Mouse (Mus musculus) mouse trophoblast stem cell (cell line): Measurements from ENCODE around the gene Sh3bp5l.

Source experiments
- in situ Hi-C, 2 experiments: fragments of 300-500 bp; cut with MseI, MboI; formaldehyde crosslinking; loops; 2 replicates in 1 of 2; 3 replicates in 1 of 2; pipeline ENCODE4 v1.15.1; 2025

The Sh3bp5l gene

DNA sequence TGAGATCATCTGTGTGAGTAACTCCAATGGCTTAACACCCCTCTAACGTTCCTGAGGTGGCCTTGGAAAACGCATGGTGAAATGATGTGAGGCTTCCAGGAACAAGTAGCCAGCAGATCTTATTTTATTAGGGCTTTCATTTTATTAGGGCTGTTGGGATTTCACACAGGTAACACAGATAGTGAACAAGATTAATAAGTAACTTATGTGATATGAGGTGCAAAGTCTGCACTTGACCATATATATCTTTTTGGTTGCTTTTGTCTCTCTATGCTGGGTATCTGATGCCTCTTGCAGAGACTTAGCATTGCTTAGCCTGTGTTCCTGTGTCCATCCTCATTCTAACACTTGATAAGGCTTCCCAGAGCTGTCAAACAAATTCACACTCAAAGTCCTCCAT is 46.7 kb downstream of the Sh3bp5l start:
- in situ Hi-C loops, result no loop called here

DNA sequence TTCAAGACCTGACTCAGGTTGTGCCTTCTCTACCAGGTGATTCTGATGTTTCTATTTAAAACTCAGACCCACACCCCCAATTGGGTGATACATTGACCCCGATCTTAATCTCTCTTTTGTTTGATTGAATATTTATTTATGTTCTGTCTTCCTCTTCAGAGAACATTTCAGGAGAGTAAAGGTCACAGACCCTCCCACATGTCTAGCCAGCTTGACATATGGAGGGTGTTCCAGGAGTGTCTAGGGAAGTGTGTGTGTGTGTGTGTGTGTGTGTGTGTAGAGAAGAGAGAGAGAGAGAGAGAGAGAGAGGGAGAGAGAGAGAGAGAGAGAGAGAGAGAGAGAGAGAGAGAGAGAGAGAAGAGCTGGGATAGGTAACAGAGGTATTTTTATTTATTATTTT is 47.2 kb downstream of the Sh3bp5l start:
- in situ Hi-C loops, result no loop called here

DNA sequence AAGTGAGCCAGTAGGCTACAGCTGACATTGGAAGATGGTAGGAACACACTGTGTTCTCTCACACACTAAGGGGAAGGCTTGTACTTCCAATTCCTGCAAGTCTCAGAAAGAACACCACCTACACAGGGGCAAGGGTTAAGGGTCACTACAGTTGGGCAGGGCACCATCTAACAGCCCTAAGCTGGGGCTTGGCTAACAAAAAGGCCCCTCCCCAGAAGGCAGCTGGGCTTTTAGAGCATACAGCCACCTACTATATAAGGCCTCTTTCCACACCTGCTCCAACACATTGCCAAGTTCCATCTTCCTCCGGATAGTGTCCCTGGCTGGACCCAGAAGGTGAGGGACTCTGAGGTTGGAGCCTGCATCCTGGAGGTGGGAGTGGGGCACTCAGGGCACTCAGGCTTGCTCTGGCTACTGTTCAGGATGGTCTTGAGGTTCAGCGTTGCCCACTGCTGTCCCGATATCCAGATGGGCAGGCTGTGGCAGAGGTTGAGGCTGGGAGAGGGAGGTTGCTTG is 48.3 kb downstream of the Sh3bp5l start, which contains the start of gene Lypd8:
Lypd8 (plus strand) TSS at position 281 of the 516 bp plus-strand sequence.
- in situ Hi-C loops, result no loop called here

DNA sequence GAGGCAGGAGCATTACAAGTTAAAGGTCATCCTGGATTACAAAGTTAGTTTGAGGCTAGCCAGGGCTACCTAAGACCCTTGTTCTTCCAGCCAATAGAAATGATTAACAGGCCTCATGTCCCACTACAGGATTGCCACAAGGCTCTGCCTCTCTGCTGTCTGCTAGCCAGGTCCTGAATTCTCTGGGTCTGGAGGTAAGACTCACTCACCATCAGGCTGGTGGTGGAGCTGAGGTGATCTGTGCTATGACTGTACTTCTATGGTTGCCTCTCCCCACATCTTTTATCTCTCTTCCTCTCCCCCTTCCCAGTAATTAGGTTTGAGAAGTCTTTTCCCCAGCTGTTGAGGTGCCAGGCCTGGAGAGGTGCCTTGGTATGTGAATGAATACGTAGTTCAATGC is 49.0 kb downstream of the Sh3bp5l start:
- in situ Hi-C loops, result no loop called here

DNA sequence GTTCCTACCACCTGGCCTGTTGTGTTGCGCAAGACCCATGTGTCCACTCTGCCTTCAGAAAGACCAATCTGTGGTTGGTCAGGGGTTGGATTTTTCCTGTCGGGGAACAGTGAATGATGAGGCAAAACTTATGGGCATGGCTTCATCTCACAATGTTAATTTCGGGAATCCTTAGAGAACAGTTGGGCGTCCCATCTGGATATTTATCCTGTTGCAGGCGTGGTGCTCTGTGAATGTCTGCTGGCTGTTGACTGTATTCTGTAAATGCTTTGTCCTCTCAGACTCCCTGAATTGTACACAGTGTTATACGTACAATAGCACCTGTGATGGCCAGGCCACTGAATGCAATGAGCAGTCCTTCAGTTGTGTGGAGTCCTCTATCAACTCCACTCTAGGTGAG is 51.9 kb downstream of the Sh3bp5l start:
- in situ Hi-C loops, result no loop called here
